Mouse (Mus musculus): Measurements from ENCODE around the gene Acan.

GRCm38 (mm10) chr7:79021293-79021905 is 31.9 kb upstream of the Acan start:
- no peak for TF ChIP-seq CTCF (IDR thresholded peaks at IDR 0.05; ENCODE audit: insufficient read depth, low read length)
- TF ChIP-seq POLR2A (IDR thresholded peaks at IDR 0.05; ENCODE audit: borderline replicate concordance, extremely low read depth, low read depth, low read length): no peak
